Mouse (Mus musculus): ENCODE measurements at regions not wholly inside any gene's neighbourhood (a gene's known extent, or its start where the extent isn't known, plus 50 kb on each side); places are given as distances from the start of the nearest gene placed in this dataset.

GRCm38 (mm10) chr6:109433596-109433995, 605.2 kb downstream of the Edem1 start:
- TF ChIP-seq CTCF (IDR thresholded peaks at IDR 0.05; ENCODE audit: low read depth), result no peak
- no peak for TF ChIP-seq EP300 (IDR thresholded peaks at IDR 0.05; ENCODE audit: low read depth)
